Mouse (Mus musculus) layer of hippocampus, postnatal 36 days (tissue): Measurements from ENCODE around the gene Cdc42bpg. TPM values are rescaled to one million over a fixed set of nuclear protein-coding genes. Genes with fewer than 3 reads are reported as not detected.
"Not testable (repeated sequence)": the region's sequence is repeated elsewhere in the genome, so short reads cannot be mapped to it uniquely, and the experiment has no call there.

Experiments
- DNase-seq, 2 experiments: peaks; one replicate each; pipeline ENCODE4 v3.0.0; 2022
- total RNA-seq, 2 experiments: library from RNA; stranded (reverse); gene quantifications; 2 replicates each; pipeline ENCODE4 v1.2.3; 2021

Gene Cdc42bpg
- total RNA-seq, 2 experiments from 2014 or later = 4.3 to 6.9 TPM

GRCm38 (mm10) chr19:6277661-6278438, 28.4 kb upstream of the Cdc42bpg start:
- no peak for DNase-seq

- no peak for DNase-seq
Measured at GRCm38 (mm10) chr19:6278439-6279073, 27.7 kb upstream of the Cdc42bpg start.

GRCm38 (mm10) chr19:6279481-6280144, 26.6 kb upstream of the Cdc42bpg start:
- DNase-seq = no peak

GRCm38 (mm10) chr19:6280554-6280953, 25.7 kb upstream of the Cdc42bpg start:
- no peak for DNase-seq

- no peak for DNase-seq
Measured at GRCm38 (mm10) chr19:6281122-6282020, 24.9 kb upstream of the Cdc42bpg start.

GRCm38 (mm10) chr19:6283001-6283400, 23.3 kb upstream of the Cdc42bpg start:
- DNase-seq = no peak

- DNase-seq = no peak
Measured at GRCm38 (mm10) chr19:6284502-6284901, 21.8 kb upstream of the Cdc42bpg start.

GRCm38 (mm10) chr19:6285226-6285625, 21.0 kb upstream of the Cdc42bpg start:
- no peak for DNase-seq

GRCm38 (mm10) chr19:6285632-6286433, 20.4 kb upstream of the Cdc42bpg start:
- DNase-seq = no peak

- peak; percentile 67 to 70 for DNase-seq
Measured at GRCm38 (mm10) chr19:6286434-6287401, 19.5 kb upstream of the Cdc42bpg start.

GRCm38 (mm10) chr19:6288236-6288894, 17.9 kb upstream of the Cdc42bpg start:
- DNase-seq = no peak

- no peak for DNase-seq
Measured at GRCm38 (mm10) chr19:6289696-6290238, 16.5 kb upstream of the Cdc42bpg start.

GRCm38 (mm10) chr19:6290720-6291116, 15.5 kb upstream of the Cdc42bpg start:
- DNase-seq = not testable (repeated sequence)

GRCm38 (mm10) chr19:6291117-6291781, 15.0 kb upstream of the Cdc42bpg start:
- DNase-seq = no peak

GRCm38 (mm10) chr19:6292262-6292661, 14.0 kb upstream of the Cdc42bpg start:
- DNase-seq = no peak

GRCm38 (mm10) chr19:6294301-6294700, 12.0 kb upstream of the Cdc42bpg start:
- no peak for DNase-seq

GRCm38 (mm10) chr19:6296551-6297210, 9.6 kb upstream of the Cdc42bpg start:
- DNase-seq = no peak

GRCm38 (mm10) chr19:6297641-6298040, 8.6 kb upstream of the Cdc42bpg start:
- DNase-seq = no peak
